Mouse (Mus musculus) urinary bladder, adult 2 months (tissue): ENCODE results near the gene Mdga2. TPM values are rescaled to one million over a fixed set of nuclear protein-coding genes. Genes with fewer than 3 reads are reported as not detected.

Experiments
- DNase-seq: peaks from one replicate; pipeline ENCODE4 v3.0.0; 2022; ENCODE audit warnings: low spot score
- polyA plus RNA-seq: library from polyadenylated mRNA; depleted of rRNA; stranded (reverse); fragments of >200 nt; gene quantifications from 2 replicates; pipeline ENCODE4 v1.2.3, GENCODE M21; 2012

The Mdga2 gene
- polyA plus RNA-seq, 1 experiment: 0.06 TPM

- DNase-seq: no peak
Measured at GRCm38 (mm10) chr12:67059136-67060014, 163.0 kb downstream of the Mdga2 start.

- DNase-seq: no peak
Measured at GRCm38 (mm10) chr12:67056621-67057020, 165.7 kb downstream of the Mdga2 start.

- DNase-seq: no peak
Measured at GRCm38 (mm10) chr12:67045099-67045750, 177.1 kb downstream of the Mdga2 start.

GRCm38 (mm10) chr12:67041865-67042264, 180.5 kb downstream of the Mdga2 start:
- DNase-seq: no peak

- no peak for DNase-seq
Measured at GRCm38 (mm10) chr12:67035509-67036261, 186.7 kb downstream of the Mdga2 start.

- no peak for DNase-seq
Measured at GRCm38 (mm10) chr12:67017192-67017591, 205.2 kb downstream of the Mdga2 start.

- no peak for DNase-seq
Measured at GRCm38 (mm10) chr12:67011368-67011767, 211.0 kb downstream of the Mdga2 start.

GRCm38 (mm10) chr12:67010318-67010717, 212.0 kb downstream of the Mdga2 start:
- DNase-seq: no peak

GRCm38 (mm10) chr12:67009191-67009590, 213.2 kb downstream of the Mdga2 start:
- no peak for DNase-seq

- DNase-seq: no peak
Measured at GRCm38 (mm10) chr12:66954129-66954528, 268.2 kb downstream of the Mdga2 start.

- DNase-seq: no peak
Measured at GRCm38 (mm10) chr12:66915741-66916140, 306.6 kb downstream of the Mdga2 start.

GRCm38 (mm10) chr12:66899366-66899765, 323.0 kb downstream of the Mdga2 start:
- no peak for DNase-seq

- no peak for DNase-seq
Measured at GRCm38 (mm10) chr12:66896790-66897189, 325.6 kb downstream of the Mdga2 start.

GRCm38 (mm10) chr12:66890296-66890695, 332.1 kb downstream of the Mdga2 start:
- no peak for DNase-seq

- no peak for DNase-seq
Measured at GRCm38 (mm10) chr12:66889276-66889675, 333.1 kb downstream of the Mdga2 start.

GRCm38 (mm10) chr12:66888636-66889035, 333.7 kb downstream of the Mdga2 start:
- DNase-seq: no peak

GRCm38 (mm10) chr12:66866199-66866598, 356.1 kb downstream of the Mdga2 start:
- no peak for DNase-seq

- DNase-seq: no peak
Measured at GRCm38 (mm10) chr12:66853167-66853566, 369.2 kb downstream of the Mdga2 start.

GRCm38 (mm10) chr12:66840336-66840735, 382.0 kb downstream of the Mdga2 start:
- no peak for DNase-seq

- no peak for DNase-seq
Measured at GRCm38 (mm10) chr12:66755653-66756052, 466.7 kb downstream of the Mdga2 start.

GRCm38 (mm10) chr12:66734536-66734935, 487.8 kb downstream of the Mdga2 start:
- DNase-seq: no peak

GRCm38 (mm10) chr12:66724474-66724873, 497.9 kb downstream of the Mdga2 start:
- DNase-seq: no peak
